Mouse (Mus musculus) c-Kit-negative CD71-positive TER-119-positive erythroid progenitor cells, embryonic 14.5 days (primary cell): ENCODE data around the gene Rad9b.
A peak's percentile ranks its signal among the peaks of the same experiment; 100 is the strongest.
"Not testable (repeated sequence)": the region's sequence is repeated elsewhere in the genome, so short reads cannot be mapped to it uniquely, and the experiment has no call there.

Source experiments
- DNase-seq: peaks from one replicate; pipeline ENCODE4 v3.0.0-alpha.2; 2013; ENCODE audit warnings: low read depth, low spot score

Rad9b gene

DNA sequence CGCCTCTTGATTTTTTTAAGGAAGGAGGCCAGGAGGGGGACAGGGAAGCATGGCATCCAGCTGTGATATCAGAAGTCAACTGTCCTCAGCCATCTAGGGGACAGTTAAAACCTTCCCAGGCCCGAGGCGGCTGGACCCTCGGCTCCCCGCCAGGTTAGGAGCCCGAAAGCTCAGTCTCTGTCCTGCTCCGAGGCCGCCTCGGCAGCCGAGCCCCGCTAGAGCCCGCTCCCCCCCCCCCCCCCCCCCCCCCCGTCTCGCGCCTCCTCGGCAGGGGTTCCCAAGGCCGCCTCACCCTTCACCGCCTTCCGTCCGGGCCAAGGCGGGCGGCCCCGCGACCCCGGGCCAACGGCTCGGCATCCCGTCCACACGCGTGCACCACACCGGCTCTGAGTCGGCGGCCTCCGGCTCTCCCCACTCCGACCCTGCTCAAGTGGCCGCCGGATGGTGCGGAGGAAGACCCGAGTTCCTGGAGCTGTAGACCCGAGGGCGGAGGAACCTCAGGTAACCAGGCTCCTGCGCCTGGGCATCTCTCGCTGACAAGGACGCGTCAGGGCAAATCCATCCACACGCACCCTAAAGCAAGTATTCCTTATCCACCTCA lies 17.7 kb upstream of the Rad9b start, which contains the start of gene Gpn3:
Gene Gpn3, plus strand, starts transcription at position 286 of the 601 bp plus-strand sequence.
- DNase-seq: no peak

GRCm38 (mm10) chr5:122354492-122355067 lies 547 bp upstream of the Rad9b start:
- DNase-seq: no peak

- DNase-seq: no peak
Observed at GRCm38 (mm10) chr5:122345777-122346176, 8.3 kb downstream of the Rad9b start.

DNA sequence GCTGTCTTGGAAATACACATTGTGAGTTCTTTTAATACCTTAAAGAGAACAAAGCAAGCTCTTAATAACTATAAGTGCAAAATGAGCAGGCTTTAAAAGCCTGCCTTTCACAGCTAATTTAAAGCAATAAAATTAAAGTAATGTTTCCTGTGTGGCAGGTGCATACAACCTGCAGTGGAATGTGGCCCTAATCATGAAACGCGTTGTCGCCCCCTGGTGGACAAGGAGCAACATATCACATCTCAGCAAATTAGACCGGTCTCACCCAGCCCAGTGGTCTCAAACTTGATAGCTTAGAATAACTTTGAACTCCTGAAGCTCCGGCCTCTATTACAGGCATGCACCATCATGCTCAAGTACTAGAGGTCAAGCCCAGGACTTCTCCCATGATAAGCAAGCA lies 9.8 kb downstream of the Rad9b start:
- peak; percentile 71 for DNase-seq

- DNase-seq: no peak
Observed at GRCm38 (mm10) chr5:122343768-122344167, 10.3 kb downstream of the Rad9b start.

DNA sequence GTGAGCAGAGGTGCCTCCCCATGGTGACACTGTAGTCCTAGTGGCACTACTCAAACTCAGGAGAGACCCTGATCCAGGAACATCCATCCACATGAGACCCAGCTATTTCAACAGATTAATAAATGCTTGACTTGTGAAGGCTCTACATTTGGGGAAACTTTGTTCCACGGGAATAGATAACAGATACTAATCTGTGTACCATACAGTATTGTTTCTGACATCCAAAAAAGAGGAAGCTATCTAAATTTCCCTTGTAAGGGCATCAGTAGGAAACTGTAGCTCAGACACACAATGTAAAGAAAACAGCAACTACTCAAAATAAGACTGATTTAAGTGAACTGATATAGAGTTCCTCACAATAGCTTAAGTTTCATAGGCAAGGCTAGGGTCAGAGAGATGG lies 11.2 kb downstream of the Rad9b start:
- no peak for DNase-seq

DNA sequence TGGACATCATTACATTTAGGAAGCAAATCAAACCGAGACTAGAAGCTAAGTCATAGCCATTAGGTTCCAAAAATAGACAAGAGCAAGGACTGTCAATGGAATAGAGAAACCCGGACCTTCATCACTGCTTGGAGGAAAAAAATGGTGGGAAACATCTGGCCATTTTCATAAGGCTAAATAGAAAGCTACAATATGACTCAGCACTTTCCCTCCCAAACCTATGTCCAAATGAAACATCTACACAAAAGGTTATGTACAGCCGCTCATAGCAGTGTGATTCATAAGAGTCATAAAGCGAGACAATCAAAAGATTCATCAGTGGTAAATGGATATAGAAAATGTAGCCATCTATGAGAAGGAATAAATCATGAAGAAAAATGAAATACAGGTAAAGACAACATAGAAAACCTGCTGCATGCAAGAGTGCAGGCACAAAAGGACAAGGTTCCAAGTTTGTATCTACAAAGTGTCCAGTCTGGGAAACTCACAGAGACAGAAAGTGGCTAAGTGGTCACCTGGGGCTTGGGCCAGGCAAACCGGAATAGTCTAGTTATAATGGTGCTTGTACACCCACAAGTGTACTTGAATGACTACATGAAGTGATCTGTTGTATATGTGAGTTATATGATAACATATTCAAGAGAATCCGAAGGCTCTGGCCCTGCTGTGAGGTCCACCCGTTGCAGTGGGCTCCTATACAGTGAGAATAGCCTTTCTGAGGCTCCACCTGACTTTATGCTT lies 17.3 kb downstream of the Rad9b start:
- no peak for DNase-seq

DNA sequence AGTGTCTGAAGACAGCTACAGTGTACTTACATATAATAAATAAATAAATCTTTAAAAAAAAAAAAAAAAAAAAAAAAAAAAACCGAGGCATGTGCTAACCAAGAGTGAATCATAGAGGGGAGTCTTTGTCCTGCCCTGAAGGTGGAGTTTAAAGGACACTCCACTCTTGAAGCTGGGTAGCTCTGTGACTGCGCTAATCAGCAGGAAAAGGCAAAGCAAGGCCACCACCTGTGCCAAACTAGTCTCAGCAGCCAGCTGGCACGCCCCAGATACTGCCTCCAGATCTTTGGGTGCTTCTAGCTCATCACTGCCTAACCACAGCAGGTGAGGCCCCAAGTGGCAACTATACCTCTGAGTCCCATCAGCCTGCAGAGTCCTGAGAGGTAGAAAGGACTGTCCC lies 19.4 kb downstream of the Rad9b start:
- DNase-seq: no peak

- DNase-seq: no peak
Observed at GRCm38 (mm10) chr5:122330269-122330668, 23.8 kb downstream of the Rad9b start.

GRCm38 (mm10) chr5:122327283-122327682 lies 26.8 kb downstream of the Rad9b start:
- DNase-seq: no peak

GRCm38 (mm10) chr5:122325477-122325876 lies 28.6 kb downstream of the Rad9b start:
- DNase-seq: no peak

- no peak for DNase-seq
Observed at GRCm38 (mm10) chr5:122324608-122325431, 29.2 kb downstream of the Rad9b start.

DNA sequence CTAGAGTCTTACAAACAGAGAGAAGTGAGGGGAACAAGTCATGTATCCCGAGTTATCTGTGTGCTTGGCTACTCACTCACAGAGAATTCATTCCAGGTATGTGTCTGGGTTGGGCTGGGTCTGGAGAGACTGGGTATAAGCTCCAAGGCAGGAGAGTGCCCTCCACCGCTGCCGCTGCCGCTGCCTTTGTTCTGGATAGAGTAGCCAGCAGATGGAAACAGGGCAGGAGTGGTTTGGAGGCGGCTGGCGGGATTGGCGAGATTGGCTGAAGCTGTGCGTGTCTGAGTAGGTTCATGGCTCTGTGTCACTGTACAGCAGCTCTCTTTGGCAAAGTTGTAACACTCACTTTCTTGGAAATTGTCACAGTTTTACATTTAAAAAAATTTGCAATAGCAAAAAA lies 30.5 kb downstream of the Rad9b start:
- DNase-seq: no peak

DNA sequence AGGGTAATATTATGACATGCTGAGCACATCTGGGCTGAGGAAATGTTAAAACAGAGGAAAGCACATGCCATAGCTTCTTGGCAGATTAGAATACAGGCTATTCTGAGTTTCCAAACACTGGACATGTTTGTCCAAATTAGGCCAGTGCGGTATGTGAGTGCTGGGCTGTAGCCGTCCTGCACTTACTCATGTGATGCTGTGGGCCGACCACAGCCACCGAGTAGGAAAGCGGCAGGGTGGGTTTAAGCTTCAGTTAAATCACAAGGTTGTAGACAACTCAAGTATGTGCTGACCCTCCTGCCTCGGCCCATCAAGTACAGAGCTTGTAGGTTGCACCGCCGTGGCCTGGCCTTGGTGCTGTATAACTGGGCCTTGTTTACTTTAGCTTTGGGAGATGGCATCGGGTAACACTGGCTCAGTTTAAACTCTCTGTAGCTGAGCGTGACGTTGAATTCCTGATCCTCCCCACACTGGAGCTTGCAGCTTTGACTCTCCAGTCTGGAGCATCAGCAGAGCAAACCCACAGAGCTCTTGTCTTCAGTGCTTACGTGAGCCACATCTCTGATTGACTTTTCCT lies 33.7 kb downstream of the Rad9b start:
- no peak for DNase-seq

DNA sequence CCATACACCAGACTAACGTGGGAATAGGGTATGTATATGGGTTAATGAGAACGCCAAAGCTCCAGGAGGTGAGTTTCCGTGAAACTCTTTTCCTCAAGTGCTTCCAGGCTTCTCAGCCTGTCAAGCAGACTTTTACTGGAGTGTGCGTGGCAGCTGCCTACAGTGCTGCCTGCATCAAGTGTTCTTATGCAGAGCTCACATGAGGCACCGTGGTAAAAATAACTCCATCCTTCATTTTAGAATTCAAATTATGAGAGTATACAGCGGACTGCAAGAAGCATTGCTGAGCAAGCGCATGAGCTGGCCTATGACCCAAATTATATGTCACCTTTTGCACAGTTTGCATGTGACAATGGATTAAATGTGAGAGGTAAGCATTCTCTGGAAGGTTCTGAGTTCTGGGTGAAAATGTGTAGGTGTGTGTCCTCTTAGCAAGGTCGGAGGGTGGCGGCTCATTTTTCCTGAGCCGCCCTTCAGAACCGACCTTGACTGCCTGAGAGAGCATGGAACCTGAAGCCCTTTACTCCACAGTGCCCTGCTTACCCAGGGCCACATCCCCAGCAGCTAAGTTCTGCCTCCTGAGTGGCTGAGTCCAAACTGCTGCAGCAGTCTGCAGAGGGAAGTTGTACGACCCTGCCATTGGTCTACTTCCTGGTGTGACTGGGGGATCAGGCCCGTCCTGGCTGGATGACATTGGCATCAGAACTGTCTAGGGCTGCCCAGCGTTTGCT lies 34.4 kb downstream of the Rad9b start:
- no peak for DNase-seq

GRCm38 (mm10) chr5:122318976-122319375 lies 35.1 kb downstream of the Rad9b start:
- not testable (repeated sequence) for DNase-seq

DNA sequence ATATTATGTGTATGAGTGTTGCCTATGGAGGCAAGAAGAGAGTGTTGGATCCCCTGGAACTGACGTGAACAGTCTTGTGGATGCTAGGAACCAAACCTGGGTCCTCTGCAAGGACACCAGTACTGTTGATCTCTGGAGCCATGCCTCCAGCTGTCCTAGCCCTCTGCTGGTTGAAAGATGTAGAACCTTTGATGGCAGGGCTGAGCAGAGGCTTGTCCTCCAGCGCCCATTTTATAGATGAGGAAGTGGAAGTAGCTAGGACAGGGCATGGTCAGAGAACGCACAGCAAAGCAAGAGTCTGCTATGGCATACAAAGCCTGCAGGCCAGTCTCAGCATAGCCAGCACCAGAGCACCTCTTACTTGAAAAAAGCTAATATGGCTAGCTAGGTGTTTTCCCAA lies 35.9 kb downstream of the Rad9b start:
- DNase-seq: no peak

- DNase-seq: no peak
Observed at GRCm38 (mm10) chr5:122317329-122318045, 36.5 kb downstream of the Rad9b start.

- DNase-seq: no peak
Observed at GRCm38 (mm10) chr5:122314966-122315667, 38.9 kb downstream of the Rad9b start.
